Mouse (Mus musculus) liver (tissue): Measurements from ENCODE around the gene Fam181a.

Source experiments
- DNase-seq: peaks from one replicate; pipeline ENCODE4 v3.0.0-alpha.2; 2020; ENCODE audit warnings: mixed read lengths

The Fam181a gene

GRCm38 (mm10) chr12:103358951-103359801 lies 48.4 kb downstream of the Fam181a start:
- DNase-seq = no peak

DNA sequence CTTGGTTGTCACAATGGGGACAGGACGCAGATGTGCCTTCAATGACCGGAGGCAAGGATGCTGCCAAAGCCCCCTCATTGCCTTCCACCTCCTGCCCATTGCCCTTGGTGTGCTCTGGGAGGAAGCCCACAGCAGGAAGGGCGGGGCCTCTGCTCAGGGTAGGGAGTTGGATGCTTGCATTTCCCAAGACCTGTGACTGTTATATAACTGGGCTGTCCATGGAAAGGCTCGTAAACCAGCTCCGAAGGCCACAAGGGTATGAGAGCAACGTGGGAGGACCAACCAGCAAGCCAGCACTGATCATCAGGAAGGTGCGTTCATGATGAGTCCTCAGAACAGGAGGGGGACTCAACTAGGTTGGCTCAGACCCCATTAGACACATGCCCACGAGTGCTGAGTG lies 50.0 kb downstream of the Fam181a start:
- DNase-seq = no peak

DNA sequence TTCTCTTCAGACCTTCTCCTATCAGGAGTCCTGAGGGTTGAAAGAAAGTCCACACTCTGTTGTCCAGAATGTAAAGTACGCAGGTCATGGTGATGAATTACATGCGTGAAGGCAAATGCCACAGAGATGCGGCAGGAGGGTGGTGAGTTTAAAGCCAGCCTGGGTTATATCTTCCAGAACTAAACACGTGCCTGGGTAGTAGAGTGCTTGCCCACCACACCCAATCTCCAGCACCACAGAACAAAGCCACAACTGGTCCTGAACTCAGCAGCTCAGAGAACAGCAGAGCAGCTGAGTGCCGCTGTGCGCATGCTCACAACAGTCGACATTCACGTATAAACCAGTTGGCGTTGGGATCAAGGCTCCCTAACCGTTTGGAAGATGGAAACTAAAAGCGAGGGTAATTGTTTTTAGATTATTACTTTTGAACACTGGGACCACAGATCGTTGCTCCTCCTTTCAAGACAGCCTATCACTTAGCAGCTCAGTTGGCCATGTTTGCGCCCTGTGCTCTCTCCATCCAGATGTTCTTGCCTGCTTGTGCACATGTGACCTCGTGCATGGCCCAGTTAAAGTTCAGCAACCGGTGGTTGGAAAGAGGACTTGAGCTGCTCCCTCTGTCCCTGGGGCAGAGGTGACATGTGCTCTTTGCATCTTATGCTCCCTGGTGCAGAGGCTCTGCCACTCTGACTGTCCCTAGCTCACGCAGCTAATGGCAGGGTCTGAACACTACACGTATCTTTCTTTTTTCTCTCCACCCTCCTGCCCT lies 50.9 kb downstream of the Fam181a start:
- DNase-seq = no peak

DNA sequence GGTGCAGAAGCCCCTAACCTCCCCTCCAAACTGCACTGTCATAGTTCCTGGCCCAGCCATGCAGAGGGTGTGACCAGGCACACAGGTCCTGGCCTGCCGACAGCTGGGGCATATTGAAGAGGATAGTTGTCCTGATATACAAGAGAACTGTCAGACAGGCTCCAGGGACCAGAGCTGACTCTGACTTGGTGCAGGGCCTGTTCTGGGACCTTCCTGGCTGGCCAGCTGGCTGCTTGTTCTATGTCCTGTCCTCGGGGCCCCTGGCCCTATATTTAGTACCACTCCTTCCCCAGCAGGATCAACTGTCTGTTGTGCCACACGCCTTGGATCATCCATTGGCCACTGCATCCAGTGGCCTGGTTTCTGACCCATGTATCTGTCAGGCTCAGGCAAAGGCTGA lies 51.6 kb downstream of the Fam181a start:
- DNase-seq = no peak
